Mouse (Mus musculus): ENCODE results near the gene Klf11. TPM values are rescaled to one million over a fixed set of nuclear protein-coding genes. Genes with fewer than 3 reads are reported as not detected.

The Klf11 gene
- total RNA-seq (2021) (10 to 100 TPM in 1 of 2 experiments, 1 to 10 TPM in 1; 7.8 to 13.5 TPM), polyA plus RNA-seq (2012; rRNA removed) (8.8 and 15.1 TPM in 2 replicates)
- long read RNA-seq, full-length matches to known transcripts, result 14 of 14 reads
- long read RNA-seq, partial matches to known transcripts, result 0 of 14 reads
- long read RNA-seq, other reads (novel, unspliced or antisense), result 0 of 14 reads

- Histone ChIP-seq H3K27me3 (ENCODE audit: control insufficient read depth, insufficient read depth, low read length) (no peaks in the 10 kb centered on the region), H3K79me2 (replicated peaks; ENCODE audit: control insufficient read depth, insufficient read depth, low read length) (0 out of 2 replicates have a peak, but pooled peaks cover 2% of the 10 kb centered on the region), H3K9ac (ENCODE audit: low read depth, low read length) (peak within 1 kb of the TSS; percentile 82), H3K27ac (peak within 1 kb of the TSS; percentile 100), H3K4me1 (ENCODE audit: control insufficient read depth, insufficient read depth, low read length) (peaks cover 24% of the 10 kb centered on the region), H3K36me3 (ENCODE audit: control insufficient read depth, insufficient read depth, low read length) (peaks cover 21% of the 10 kb centered on the region), H3K4me3 (peak within 1 kb of the TSS; percentile 97)
- peak; percentile 99 to 100 for DNase-seq
- no peak for TF ChIP-seq POLR2A (IDR thresholded peaks at IDR 0.05; ENCODE audit: insufficient read depth, low read depth, low read length)
- under 1% methylated on average over 68 of the region's 68 CpGs for WGBS
- intact Hi-C loops (cut with DNase I), result loop anchor here (2.0 kb wide), 1 partner anchor 20 kb away; no protein-coding TSS in a partner anchor
Measured at GRCm38 (mm10) chr12:24651063-24651557, at the start of gene Klf11. Gene Klf11 (plus strand): TSS chr12:24651274.

- H3K4me1 ChIP-seq (ENCODE audit: control insufficient read depth, insufficient read depth, low read length), result no peaks in the 10 kb centered on the region; the same call in 1 of the 2 replicates
- H3K27me3 ChIP-seq (ENCODE audit: control insufficient read depth, insufficient read depth, low read length), result no peaks in the 10 kb centered on the region
- WGBS, result 35% methylated on average over 2 of the region's 2 CpGs
- TF ChIP-seq EP300 (IDR thresholded peaks at IDR 0.05; ENCODE audit: insufficient read depth, low read depth, low read length) (0 out of 2 replicates have a peak, but pooled peaks have one; percentile 26), CTCF (IDR thresholded peaks at IDR 0.05) (peak; percentile 95), POLR2A (IDR thresholded peaks at IDR 0.05; ENCODE audit: insufficient read depth, low read depth, low read length) (no peak)
- DNase-seq, result peak; percentile 69 to 80
- no peak overlapping the region for H3K9ac ChIP-seq (ENCODE audit: low read depth, low read length)
- no peak overlapping the region for H3K27ac ChIP-seq
- intact Hi-C loops (cut with DNase I), result loop anchor here (1.0 to 5.0 kb wide), 3 partner anchors 28 to 94 kb away; no protein-coding TSS in a partner anchor
- no peaks in the 10 kb centered on the region for H3K79me2 ChIP-seq (replicated peaks; ENCODE audit: control insufficient read depth, insufficient read depth, low read length)
- H3K36me3 ChIP-seq (ENCODE audit: control insufficient read depth, insufficient read depth, low read length), result no peaks in the 10 kb centered on the region
- H3K4me3 ChIP-seq, result no peak overlapping the region
Measured at GRCm38 (mm10) chr12:24603266-24603665, 47.8 kb upstream of the Klf11 start.

GRCm38 (mm10) chr12:24606166-24606565 lies 44.9 kb upstream of the Klf11 start:
- no peak overlapping the region for H3K27ac ChIP-seq
- no peak overlapping the region for H3K4me3 ChIP-seq
- H3K4me1 ChIP-seq (ENCODE audit: control insufficient read depth, insufficient read depth, low read length), result no peaks in the 10 kb centered on the region
- no peak for TF ChIP-seq POLR2A (IDR thresholded peaks at IDR 0.05; ENCODE audit: insufficient read depth, low read depth, low read length)
- no peak for TF ChIP-seq CTCF (IDR thresholded peaks at IDR 0.05)
- TF ChIP-seq EP300 (IDR thresholded peaks at IDR 0.05; ENCODE audit: insufficient read depth, low read depth, low read length), result no peak
- DNase-seq, result no peak
- WGBS, result 58% methylated on average over 10 of the region's 10 CpGs
- H3K79me2 ChIP-seq (replicated peaks; ENCODE audit: control insufficient read depth, insufficient read depth, low read length), result no peaks in the 10 kb centered on the region
- H3K27me3 ChIP-seq (ENCODE audit: control insufficient read depth, insufficient read depth, low read length), result no peaks in the 10 kb centered on the region
- intact Hi-C loops (cut with DNase I), result no loop called here
- H3K36me3 ChIP-seq (ENCODE audit: control insufficient read depth, insufficient read depth, low read length), result no peaks in the 10 kb centered on the region
- no peak overlapping the region for H3K9ac ChIP-seq (ENCODE audit: low read depth, low read length)

GRCm38 (mm10) chr12:24612591-24612990 lies 38.5 kb upstream of the Klf11 start:
- Histone ChIP-seq H3K27ac (no peak overlapping the region), H3K4me3 (no peak overlapping the region), H3K79me2 (replicated peaks; ENCODE audit: control insufficient read depth, insufficient read depth, low read length) (no peaks in the 10 kb centered on the region), H3K4me1 (ENCODE audit: control insufficient read depth, insufficient read depth, low read length) (no peaks in the 10 kb centered on the region), H3K9ac (ENCODE audit: low read depth, low read length) (no peak overlapping the region), H3K27me3 (ENCODE audit: control insufficient read depth, insufficient read depth, low read length) (no peaks in the 10 kb centered on the region), H3K36me3 (ENCODE audit: control insufficient read depth, insufficient read depth, low read length) (no peaks in the 10 kb centered on the region)
- TF ChIP-seq CTCF (IDR thresholded peaks at IDR 0.05), result no peak
- no peak for TF ChIP-seq POLR2A (IDR thresholded peaks at IDR 0.05; ENCODE audit: insufficient read depth, low read depth, low read length)
- no peak for TF ChIP-seq EP300 (IDR thresholded peaks at IDR 0.05; ENCODE audit: insufficient read depth, low read depth, low read length)
- intact Hi-C loops (cut with DNase I), result no loop called here
- DNase-seq, result no peak
- WGBS, result 85% methylated on average over 6 of the region's 6 CpGs

GRCm38 (mm10) chr12:24614452-24615075 lies 36.5 kb upstream of the Klf11 start:
- WGBS, result 87% methylated on average over 17 of the region's 17 CpGs
- Histone ChIP-seq H3K79me2 (replicated peaks; ENCODE audit: control insufficient read depth, insufficient read depth, low read length) (no peaks in the 10 kb centered on the region), H3K27ac (no peak overlapping the region), H3K4me1 (ENCODE audit: control insufficient read depth, insufficient read depth, low read length) (no peaks in the 10 kb centered on the region), H3K27me3 (ENCODE audit: control insufficient read depth, insufficient read depth, low read length) (no peaks in the 10 kb centered on the region), H3K4me3 (no peak overlapping the region), H3K36me3 (ENCODE audit: control insufficient read depth, insufficient read depth, low read length) (no peaks in the 10 kb centered on the region), H3K9ac (ENCODE audit: low read depth, low read length) (no peak overlapping the region)
- intact Hi-C loops (cut with DNase I), result no loop called here
- TF ChIP-seq POLR2A (IDR thresholded peaks at IDR 0.05; ENCODE audit: insufficient read depth, low read depth, low read length), result no peak
- no peak for TF ChIP-seq EP300 (IDR thresholded peaks at IDR 0.05; ENCODE audit: insufficient read depth, low read depth, low read length)
- TF ChIP-seq CTCF (IDR thresholded peaks at IDR 0.05), result no peak
- no peak for DNase-seq

GRCm38 (mm10) chr12:24615140-24615539 lies 35.9 kb upstream of the Klf11 start:
- no peak for TF ChIP-seq POLR2A (IDR thresholded peaks at IDR 0.05; ENCODE audit: insufficient read depth, low read depth, low read length)
- no peak for TF ChIP-seq CTCF (IDR thresholded peaks at IDR 0.05)
- no peak for TF ChIP-seq EP300 (IDR thresholded peaks at IDR 0.05; ENCODE audit: insufficient read depth, low read depth, low read length)
- no peak overlapping the region for H3K4me3 ChIP-seq
- H3K4me1 ChIP-seq (ENCODE audit: control insufficient read depth, insufficient read depth, low read length), result no peaks in the 10 kb centered on the region
- no peak overlapping the region for H3K27ac ChIP-seq
- no peaks in the 10 kb centered on the region for H3K36me3 ChIP-seq (ENCODE audit: control insufficient read depth, insufficient read depth, low read length)
- intact Hi-C loops (cut with DNase I), result no loop called here
- 60% methylated on average over 3 of the region's 3 CpGs for WGBS
- H3K27me3 ChIP-seq (ENCODE audit: control insufficient read depth, insufficient read depth, low read length), result no peaks in the 10 kb centered on the region
- no peak for DNase-seq
- no peaks in the 10 kb centered on the region for H3K79me2 ChIP-seq (replicated peaks; ENCODE audit: control insufficient read depth, insufficient read depth, low read length)
- H3K9ac ChIP-seq (ENCODE audit: low read depth, low read length), result no peak overlapping the region

All from heart, adult 2 months (tissue).